Mouse (Mus musculus) kidney, postnatal 0 days (tissue): Measurements from ENCODE around the gene 1110002E22Rik. TPM values are rescaled to one million over a fixed set of nuclear protein-coding genes. Genes with fewer than 3 reads are reported as not detected.

Source experiments
- ATAC-seq: fragments of 200-750 bp; cut with Nextera tagmentation; replicated peaks from 2 replicates; pipeline ENCODE4 v1.8.0; 2017; ENCODE audit warnings: low read depth, moderate number of reproducible peaks, moderate TSS enrichment, moderate library complexity; ENCODE audit not compliant: low FRiP score
- DNase-seq: peaks from one replicate; pipeline ENCODE4 v3.0.0-alpha.2; 2016; ENCODE audit warnings: low spot score
- H3K27ac ChIP-seq: fragments of 300-500 bp; sonication (generic); 2 replicates; pipeline ENCODE4 v1.5.1; 2014; ENCODE audit warnings: mild to moderate bottlenecking
- H3K27me3 ChIP-seq: fragments of 300-500 bp; sonication (generic); 2 replicates; pipeline ENCODE4 v1.6.1; 2014; ENCODE audit warnings: low read length, mixed read lengths; ENCODE audit not compliant: insufficient read depth
- H3K36me3 ChIP-seq: fragments of 300-500 bp; sonication (generic); 2 replicates; pipeline ENCODE4 v1.6.1; 2014; ENCODE audit warnings: low read length, mixed read lengths; ENCODE audit not compliant: insufficient read depth
- H3K4me1 ChIP-seq: fragments of 300-500 bp; sonication (generic); replicated peaks from 2 replicates; pipeline ENCODE4 v1.6.1; 2014; ENCODE audit warnings: antibody characterized with exemption, low read length, mixed read lengths; ENCODE audit not compliant: insufficient read depth
- H3K4me2 ChIP-seq: fragments of 300-500 bp; sonication (generic); 2 replicates; pipeline ENCODE4 v1.6.1; 2014; ENCODE audit warnings: mild to moderate bottlenecking, low read length, moderate library complexity, mixed read lengths
- H3K4me3 ChIP-seq: fragments of 300-500 bp; sonication (generic); replicated peaks from 2 replicates; pipeline ENCODE4 v1.5.1; 2014; ENCODE audit warnings: low read depth, low read length
- H3K9ac ChIP-seq: fragments of 300-500 bp; sonication (generic); 2 replicates; pipeline ENCODE4 v1.6.1; 2014; ENCODE audit warnings: low read depth, low read length
- H3K9me3 ChIP-seq: fragments of 300-500 bp; sonication (generic); replicated peaks from 2 replicates; pipeline ENCODE4 v1.6.1; 2016; ENCODE audit warnings: low read length, inconsistent platforms, mixed read lengths
- CTCF ChIP-seq: IDR thresholded peaks from 2 replicates; pipeline ENCODE4 v1.5.1; 2016; ENCODE audit warnings: antibody characterized with exemption, low read depth, mild to moderate bottlenecking, moderate library complexity
- WGBS: fragments of 180-500 bp; shearing (Covaris S2); extraction: QIAGEN DNeasy Blood & Tissue Kit; methylation state at CpG from one replicate; pipeline ENCODE4 v1.1.7; 2014; 5-methylcytosine and 5-hydroxymethylcytosine counted together
- polyA plus RNA-seq: library from polyadenylated mRNA; unstranded; fragments of >200 nt; fragmentation: Nextera tagmentation; extraction: Ambion mirVana; gene quantifications from 2 replicates; pipeline ENCODE4 v1.2.1, GENCODE M21; 2015

The 1110002E22Rik gene
- polyA plus RNA-seq, 1 experiment from 2014 or later: 0.13 TPM

GRCm38 (mm10) chr3:138096263-138097028 lies 31.6 kb downstream of the 1110002E22Rik start:
- DNase-seq (no peak), ATAC-seq (no peak; the same call in 1 of the 2 replicates)
- Histone ChIP-seq H3K9ac (no peak overlapping the region), H3K4me2 (no peak overlapping the region), H3K4me1 (no peaks in the 10 kb centered on the region), H3K27me3 (no peaks in the 10 kb centered on the region), H3K4me3 (no peak overlapping the region), H3K9me3 (no peaks in the 10 kb centered on the region), H3K27ac (no peak overlapping the region), H3K36me3 (no peaks in the 10 kb centered on the region)
- 84% methylated on average over 19 of the region's 19 CpGs for WGBS
- TF ChIP-seq CTCF: no peak

- Histone ChIP-seq H3K9ac (no peak overlapping the region), H3K36me3 (no peaks in the 10 kb centered on the region), H3K9me3 (no peaks in the 10 kb centered on the region), H3K27ac (no peak overlapping the region), H3K4me1 (no peaks in the 10 kb centered on the region), H3K4me3 (no peak overlapping the region), H3K27me3 (no peaks in the 10 kb centered on the region), H3K4me2 (no peak overlapping the region)
- 63% methylated on average over 1 of the region's 1 CpGs for WGBS
- ATAC-seq (no peak), DNase-seq (peak; percentile 35)
- no peak for TF ChIP-seq CTCF
Measured at GRCm38 (mm10) chr3:138097718-138098117, 32.9 kb downstream of the 1110002E22Rik start.

- Histone ChIP-seq H3K9me3 (no peaks in the 10 kb centered on the region), H3K9ac (no peak overlapping the region), H3K27ac (no peak overlapping the region), H3K36me3 (no peaks in the 10 kb centered on the region), H3K4me3 (no peak overlapping the region), H3K4me1 (no peaks in the 10 kb centered on the region), H3K27me3 (no peaks in the 10 kb centered on the region), H3K4me2 (no peak overlapping the region)
- ATAC-seq (no peak), DNase-seq (no peak)
- WGBS: 90% methylated on average over 4 of the region's 4 CpGs
- no peak for TF ChIP-seq CTCF
Measured at GRCm38 (mm10) chr3:138101936-138102335, 37.1 kb downstream of the 1110002E22Rik start.

GRCm38 (mm10) chr3:138103690-138104089 lies 38.8 kb downstream of the 1110002E22Rik start:
- Histone ChIP-seq H3K27me3 (no peaks in the 10 kb centered on the region), H3K9ac (no peak overlapping the region), H3K4me2 (no peak overlapping the region), H3K9me3 (no peaks in the 10 kb centered on the region), H3K4me3 (no peak overlapping the region), H3K4me1 (no peaks in the 10 kb centered on the region), H3K27ac (no peak overlapping the region), H3K36me3 (no peaks in the 10 kb centered on the region)
- WGBS: 90% methylated on average over 4 of the region's 4 CpGs
- ATAC-seq (no peak), DNase-seq (no peak)
- TF ChIP-seq CTCF: no peak

- WGBS: 49% methylated on average over 5 of the region's 5 CpGs
- Histone ChIP-seq H3K9me3 (no peaks in the 10 kb centered on the region), H3K36me3 (no peaks in the 10 kb centered on the region), H3K4me2 (no peak overlapping the region), H3K4me3 (no peak overlapping the region), H3K27me3 (no peaks in the 10 kb centered on the region), H3K9ac (no peak overlapping the region), H3K27ac (no peak overlapping the region), H3K4me1 (no peaks in the 10 kb centered on the region)
- ATAC-seq (no peak), DNase-seq (no peak)
- TF ChIP-seq CTCF: no peak
Measured at GRCm38 (mm10) chr3:138105056-138105455, 40.2 kb downstream of the 1110002E22Rik start.

GRCm38 (mm10) chr3:138106887-138107286 lies 42.0 kb downstream of the 1110002E22Rik start:
- Histone ChIP-seq H3K4me3 (no peak overlapping the region), H3K27ac (no peak overlapping the region), H3K4me1 (no peaks in the 10 kb centered on the region), H3K4me2 (no peak overlapping the region), H3K27me3 (no peaks in the 10 kb centered on the region), H3K36me3 (no peaks in the 10 kb centered on the region), H3K9ac (no peak overlapping the region), H3K9me3 (no peaks in the 10 kb centered on the region)
- 93% methylated on average over 10 of the region's 10 CpGs for WGBS
- DNase-seq: no peak
- TF ChIP-seq CTCF: no peak
- no peak for ATAC-seq
